Mouse (Mus musculus) embryo, embryonic 11.5 days (tissue): ENCODE results near the gene Ccdc34.
"Not testable (repeated sequence)": the region's sequence is repeated elsewhere in the genome, so short reads cannot be mapped to it uniquely, and the experiment has no call there.

ENCODE experiments used
- DNase-seq: peaks from one replicate; pipeline ENCODE4 v3.0.0-alpha.2; 2012; ENCODE audit warnings: low read depth, low spot score

Ccdc34 gene

DNA sequence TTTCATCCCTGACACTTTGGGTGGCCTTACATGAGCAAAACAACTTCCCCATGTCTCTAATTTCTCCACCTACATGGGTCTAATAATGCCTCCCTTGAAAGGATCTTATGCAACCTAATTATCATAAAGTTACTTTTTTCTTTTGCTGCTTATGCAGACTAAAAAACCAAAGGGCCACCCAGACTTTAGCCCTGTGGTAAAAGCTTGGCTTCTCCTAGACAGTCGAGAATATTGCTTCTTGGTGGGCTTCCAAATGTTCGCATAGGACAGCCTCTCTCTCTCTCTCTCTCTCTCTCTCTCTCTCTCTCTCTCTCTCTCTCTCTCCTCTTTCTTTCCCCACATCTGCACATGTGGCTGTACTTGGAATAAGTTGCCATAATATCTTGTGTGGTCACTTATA is 60.0 kb downstream of the Ccdc34 start:
- no peak for DNase-seq

DNA sequence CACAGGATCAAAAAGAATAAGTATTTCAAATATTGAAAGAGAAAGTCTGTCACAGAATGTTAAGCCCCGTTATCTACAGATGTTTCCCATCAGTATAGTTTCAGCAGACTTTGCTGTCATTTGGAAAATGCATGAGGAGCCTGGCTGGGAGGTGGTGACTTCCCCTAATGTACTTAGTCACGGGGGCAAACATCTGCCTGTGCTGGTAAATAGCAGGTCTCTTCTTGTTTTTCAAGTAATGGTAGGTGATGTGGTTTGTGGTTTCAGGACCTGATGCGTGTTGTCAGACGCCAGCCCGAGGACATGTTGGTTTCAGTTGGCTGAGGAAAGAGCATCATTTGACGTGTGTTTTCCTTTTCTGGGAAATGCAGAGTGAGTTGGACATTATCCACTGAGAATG is 62.9 kb downstream of the Ccdc34 start:
- DNase-seq = no peak

DNA sequence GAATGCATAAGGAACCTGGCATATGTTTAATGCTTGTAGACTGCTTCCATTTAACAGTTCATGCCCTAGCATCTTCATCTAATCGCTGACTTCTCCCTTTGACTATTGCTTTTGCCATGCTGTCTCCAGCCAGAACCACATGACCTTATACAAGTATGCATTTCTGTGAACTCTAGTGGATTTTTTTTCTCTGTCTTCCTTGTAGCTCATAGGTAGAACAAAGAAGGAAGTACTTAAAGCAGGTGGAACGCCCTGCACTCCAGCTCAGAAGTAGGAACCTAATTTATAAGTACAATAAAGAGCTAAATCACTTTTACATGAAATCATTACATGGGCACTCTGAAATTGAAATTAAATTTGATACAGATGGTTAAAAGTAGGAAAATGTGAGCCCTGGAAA is 65.4 kb downstream of the Ccdc34 start:
- DNase-seq = no peak

DNA sequence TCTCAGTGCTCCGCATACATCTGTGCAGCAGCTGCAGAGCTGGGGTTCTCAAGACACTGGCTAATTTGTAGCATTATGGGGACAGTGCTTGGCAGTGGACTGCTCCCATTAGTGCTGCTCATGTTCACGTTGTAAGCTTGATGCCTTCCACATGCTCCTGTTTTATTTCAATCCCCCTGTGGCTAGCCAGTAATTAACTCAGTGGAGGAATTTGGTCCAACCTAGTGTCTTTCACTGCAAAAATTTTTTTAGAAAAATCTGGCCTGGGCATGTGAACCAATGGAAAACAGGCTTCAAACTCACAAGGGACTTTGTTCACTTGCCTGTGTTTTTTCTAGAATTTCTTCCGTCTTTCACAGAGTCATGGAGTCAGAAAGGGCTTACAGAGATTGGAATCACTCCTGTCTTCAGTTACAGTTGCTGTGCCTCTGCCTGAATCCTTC is 68.1 kb downstream of the Ccdc34 start:
- DNase-seq = peak; percentile 26

DNA sequence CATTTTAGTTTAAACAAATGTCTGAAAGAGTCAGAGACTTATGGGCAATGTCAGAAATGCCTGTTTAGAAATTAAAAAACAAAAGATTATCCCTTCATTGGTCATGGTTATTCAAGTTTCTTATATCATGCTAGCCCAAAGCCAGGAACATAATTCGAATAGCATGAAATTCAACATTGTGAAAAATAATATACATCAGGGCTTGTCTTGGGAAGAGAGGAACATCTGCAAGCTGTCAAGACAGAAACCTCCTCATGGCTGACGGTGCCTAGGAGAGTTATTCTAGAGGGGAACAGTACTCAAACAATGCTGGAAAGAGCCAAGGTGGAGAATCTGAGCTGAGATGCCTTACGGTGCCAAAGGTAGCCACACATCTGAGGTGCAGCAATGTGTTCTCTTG is 96.5 kb downstream of the Ccdc34 start:
- no peak for DNase-seq

DNA sequence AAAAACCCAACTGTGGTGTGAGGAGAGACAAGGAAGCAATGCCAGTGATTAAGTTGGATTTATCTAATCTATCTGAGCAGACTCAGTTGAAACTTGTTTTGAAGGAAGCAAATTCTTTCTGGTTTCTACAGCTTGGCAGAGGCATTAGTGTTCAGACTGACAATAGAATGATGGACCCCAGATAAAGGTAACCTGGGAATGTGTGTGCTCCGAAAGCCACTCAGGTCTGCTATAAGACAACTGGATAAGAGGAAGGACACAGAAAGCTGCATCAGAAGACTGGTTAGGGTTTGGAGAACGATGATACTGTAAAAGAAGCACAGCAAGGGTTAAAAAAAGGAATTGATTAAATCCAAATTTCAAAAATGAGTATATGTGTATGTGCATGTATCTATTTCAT is 111.8 kb downstream of the Ccdc34 start:
- no peak for DNase-seq

DNA sequence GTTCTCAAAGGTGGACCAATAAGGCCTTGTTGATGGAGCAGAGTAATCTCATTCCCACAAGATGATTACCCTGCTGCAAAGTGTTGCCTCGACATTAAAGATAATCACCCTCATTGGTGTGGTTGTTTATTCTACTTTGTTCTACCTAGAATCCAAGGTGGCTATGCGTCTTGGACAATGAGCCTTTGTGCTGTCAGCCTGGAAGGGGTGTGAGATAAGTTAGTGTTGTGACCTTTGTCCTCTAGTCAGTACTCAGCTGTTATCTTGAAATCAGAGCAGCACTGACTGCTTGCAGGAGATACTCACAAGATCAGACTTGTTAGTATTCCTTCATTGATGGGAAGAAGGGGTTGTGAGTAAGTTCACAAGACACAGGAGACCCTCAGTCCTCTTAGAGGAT is 114.0 kb downstream of the Ccdc34 start:
- no peak for DNase-seq

DNA sequence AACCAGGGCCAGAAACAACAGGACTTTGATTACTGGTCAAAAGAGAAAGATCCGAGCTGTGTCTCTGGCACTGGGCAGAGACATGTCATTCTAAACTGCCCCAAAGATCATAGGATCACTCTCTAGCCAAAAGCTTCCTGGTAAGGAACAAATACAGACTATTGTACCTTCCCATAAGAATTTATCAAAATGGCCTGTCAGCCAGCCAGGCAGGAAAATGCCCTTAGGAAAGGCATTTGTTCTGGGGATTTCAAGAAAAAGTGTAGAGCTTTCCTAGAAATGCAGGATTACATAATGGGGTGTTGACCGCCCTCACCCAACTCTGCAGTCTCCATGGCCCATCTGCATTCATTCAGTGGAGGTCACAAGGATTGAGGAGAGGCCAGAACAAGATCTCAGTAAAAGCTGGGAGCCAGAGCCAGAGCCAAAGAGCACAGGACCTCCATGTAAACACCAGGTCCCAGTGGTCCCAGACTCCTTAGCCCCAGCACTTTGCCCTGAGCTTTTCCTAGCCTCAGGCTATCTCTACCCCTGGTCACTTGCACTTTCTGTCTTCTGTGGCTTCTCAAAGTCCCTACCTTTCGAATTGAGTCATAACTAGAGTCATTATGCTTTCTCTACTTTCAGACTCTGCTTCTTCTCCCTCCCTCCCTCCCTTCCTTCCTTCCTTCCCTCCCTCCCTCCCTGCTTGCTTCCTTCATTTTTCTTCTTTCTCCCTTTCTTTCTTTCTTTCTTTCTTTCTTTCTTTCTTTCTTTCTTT is 115.9 kb downstream of the Ccdc34 start:
- DNase-seq = no peak

DNA sequence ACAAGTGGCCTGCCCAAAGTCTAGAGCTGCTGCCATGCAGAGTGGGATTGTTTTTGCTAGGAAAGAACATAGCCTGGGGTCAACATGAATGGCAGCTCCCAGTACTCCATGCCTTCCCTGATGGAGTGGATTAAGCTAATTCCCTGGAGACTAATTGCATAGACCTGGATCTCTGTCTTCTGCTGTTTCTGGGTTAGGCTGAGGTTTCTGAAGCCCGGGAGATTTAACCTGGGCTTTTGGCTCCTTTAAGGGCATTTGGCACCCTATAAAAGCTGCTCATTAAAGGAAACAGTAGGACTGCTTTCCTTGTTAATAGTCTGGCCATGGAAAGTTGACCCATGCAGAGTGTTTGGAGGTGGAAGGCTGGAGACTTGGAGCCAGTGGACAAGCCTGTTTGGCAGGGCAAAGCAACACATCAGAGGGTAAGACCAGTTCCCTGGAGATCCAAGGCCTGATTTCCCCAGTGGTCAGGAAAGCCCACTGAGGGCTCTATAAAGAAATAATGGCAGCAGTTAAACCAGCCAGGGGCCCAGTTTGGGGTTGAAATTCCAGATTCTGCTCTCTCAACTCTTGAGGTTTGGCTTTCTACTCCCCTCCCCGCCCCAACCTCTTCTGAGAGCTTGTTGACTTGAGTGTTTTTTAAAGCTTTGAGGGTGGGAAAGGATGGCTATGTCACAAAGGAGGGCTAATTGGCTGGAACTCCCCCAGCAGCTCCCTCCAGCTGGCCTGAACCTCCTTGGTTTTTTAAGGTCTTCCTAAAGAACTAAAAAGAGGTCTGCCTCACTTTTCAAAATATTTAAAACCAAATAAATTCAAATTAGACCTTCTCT is 117.4 kb downstream of the Ccdc34 start:
- peak; percentile 19 for DNase-seq

DNA sequence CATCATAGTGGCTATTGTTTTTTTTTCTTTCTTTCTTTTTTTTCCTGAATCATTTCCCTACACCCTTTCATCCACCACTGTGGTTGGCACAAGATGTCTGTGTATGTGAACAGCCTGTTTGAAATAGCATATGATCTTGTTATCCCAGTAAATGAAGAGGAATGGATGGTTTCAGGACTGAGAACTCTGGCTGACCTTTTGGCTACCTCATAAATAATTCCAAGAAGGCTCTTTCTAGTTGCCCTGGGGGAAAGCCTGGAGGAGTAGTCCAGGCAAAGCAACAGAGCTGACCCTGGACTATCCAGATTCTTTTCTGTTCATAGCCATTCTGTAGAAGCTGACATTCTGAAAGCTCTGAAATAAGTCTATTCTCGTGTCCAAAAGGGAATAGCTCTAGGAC is 119.7 kb downstream of the Ccdc34 start:
- no peak for DNase-seq

DNA sequence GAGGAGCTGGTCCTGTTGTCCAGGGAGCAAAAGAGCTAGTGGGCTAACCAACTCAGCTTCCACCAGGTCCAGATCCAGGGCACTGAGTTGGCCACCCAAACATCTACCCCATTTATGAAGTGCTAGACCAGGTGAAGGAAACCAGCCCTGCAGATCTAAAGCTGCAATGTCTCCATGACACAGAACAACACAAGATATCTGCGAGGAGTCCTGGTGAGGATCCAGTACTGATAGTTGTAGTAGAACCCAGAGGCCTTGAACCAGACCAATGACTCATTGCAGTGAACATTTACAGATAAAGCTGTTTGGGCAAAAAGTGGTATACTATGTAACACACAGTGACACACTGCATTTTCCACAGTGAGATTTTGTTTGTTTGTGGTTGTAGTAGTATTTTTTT is 120.5 kb downstream of the Ccdc34 start:
- no peak for DNase-seq

DNA sequence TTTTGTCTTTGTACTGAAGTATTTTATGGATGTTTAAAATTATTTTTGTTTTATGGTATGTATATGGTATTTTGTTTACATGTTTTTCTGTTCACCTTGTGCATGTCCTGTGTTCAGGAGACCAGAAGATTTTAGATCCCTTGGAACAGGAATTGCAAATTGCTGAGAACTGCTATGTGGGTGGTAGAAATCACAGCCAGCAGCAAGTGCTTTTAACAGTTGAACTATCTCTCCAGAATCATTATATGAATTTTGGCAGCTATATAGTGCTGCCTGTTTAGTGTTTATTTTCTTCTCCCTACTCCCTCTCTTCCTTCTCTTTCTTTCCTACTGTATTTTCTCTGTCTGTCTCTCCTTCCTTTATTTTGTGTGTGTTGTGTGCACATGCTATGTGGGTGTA is 130.4 kb downstream of the Ccdc34 start:
- not testable (repeated sequence) for DNase-seq

DNA sequence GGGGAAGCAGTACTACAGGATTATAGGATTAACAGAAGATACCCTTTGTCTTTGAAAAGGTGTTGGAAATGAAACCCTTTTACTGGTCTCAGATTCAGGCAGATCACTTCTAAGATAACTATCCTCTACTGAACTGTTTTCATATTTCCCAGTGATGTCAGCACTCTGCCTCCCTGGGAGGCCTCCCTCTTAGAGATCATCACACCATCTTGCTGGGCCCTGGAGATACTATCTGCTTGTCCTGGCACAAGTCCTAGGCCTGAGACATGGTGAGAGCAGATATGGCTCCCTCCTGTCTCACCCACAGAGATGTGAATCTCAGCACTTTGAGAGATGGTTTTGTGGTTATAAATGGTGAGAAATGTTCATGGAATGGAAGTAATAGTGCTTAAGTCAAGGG is 131.6 kb downstream of the Ccdc34 start:
- DNase-seq = no peak

DNA sequence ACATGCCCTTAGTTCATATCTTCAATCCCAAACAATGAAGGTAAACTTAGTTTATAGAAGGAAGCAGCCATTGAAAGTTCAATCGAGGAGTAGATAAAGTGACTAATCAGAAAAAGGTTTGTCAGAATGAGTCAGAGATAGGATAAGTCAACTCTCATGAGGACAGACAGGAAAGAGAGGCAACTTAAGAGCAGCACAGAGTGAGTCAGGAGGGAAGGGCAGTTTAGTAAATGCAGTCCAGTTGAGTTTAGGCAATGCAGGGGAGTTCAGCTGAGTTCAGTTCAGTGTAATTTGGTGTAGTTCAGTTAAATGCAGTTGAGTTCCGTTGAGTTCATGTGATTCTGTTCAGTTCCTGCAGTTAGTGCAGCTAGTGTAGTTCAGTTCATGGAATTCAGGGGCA is 138.7 kb downstream of the Ccdc34 start:
- DNase-seq = no peak

DNA sequence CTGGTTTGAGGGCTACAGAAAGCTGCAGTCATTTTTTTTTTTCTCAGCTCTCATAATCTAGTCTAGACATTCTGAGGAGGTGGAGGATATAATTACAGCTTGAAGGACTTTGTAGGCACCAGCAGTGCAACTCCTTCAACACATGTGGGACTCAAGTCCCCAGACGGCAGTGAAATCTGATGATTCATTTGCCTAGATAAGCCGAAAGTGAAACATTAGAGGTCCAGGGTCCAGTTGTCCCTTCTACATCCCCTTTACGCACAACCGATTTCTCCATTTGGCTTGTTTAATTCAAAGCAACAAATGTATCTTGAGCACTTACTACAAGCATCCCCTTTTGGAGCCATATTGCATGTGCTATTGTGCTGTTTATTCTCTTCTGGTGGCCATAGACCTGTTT is 147.4 kb downstream of the Ccdc34 start:
- DNase-seq = no peak

DNA sequence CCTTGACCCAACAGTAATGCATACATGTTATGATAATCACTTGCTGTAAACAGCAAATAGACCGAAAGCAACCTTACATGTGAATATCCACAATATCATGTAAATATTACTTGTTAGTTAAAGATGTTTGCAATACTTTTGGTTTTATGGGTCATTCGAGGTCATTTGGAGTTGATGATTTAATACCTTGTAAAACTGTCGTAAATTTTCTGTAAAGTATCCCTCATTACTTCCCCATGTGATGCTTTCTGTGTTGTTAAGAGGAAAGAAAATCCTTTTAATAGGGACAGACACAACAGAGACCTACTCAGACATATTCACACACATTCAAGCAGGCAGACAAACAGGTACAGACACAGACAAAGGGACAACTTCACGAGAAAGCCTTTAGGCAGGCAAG is 150.1 kb downstream of the Ccdc34 start:
- no peak for DNase-seq

DNA sequence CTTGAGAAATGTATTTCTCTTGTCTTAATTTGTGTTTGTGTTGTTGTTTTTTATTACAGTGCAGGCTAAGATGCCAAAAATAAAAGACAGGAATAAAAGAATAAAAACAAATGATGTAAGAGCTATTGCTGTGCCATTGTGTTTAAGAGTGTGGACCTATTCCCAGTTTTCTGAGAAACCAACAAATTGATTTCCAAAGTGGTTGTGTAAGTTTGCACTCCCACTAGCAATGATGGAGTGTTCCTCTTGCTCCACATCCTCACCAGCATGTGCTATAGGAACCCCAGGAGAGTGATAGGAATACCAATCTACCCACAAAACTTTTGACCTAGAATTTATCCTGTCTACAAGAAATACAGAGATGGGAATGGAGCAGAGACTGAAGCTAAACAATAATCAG is 150.7 kb downstream of the Ccdc34 start:
- no peak for DNase-seq

DNA sequence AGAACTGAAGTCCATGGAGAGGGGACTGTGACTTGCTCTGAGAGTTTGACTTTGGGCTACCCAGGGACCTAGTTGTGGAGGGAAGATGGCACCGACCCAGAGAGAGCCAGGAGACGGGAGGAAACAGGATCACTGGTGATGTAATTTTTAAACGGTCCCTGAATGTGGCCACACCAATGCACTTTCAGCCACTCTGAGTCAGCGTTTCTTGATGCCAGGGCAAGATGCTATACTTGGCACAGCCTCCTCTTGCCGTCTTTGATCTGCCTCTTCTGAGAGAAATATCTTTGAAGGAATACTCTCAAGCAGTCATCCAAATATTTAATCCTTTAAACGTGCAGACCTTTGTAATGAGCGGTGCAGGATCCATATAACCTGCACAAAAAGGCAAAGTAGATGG is 154.8 kb downstream of the Ccdc34 start:
- no peak for DNase-seq

DNA sequence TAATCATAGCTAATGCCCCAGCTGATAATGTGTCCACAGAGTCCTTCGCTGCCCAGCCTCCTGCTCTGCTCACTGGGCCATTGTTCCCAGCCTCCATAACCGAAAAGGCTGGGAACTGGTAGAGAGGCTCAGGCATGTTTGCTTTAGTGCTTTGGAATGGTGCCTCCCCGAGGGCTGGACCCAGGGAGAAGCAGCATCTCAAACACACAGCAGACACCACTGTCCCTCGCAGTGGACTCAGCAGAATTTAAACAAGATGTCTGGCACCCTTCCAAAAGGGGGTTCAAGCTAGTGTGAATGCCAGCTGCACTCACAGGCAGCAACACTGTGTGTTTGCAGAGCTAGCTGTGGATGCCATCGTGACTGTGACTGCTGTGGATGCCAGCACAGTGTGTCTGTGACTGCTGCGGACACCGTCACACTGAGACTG is 156.2 kb downstream of the Ccdc34 start:
- DNase-seq = no peak

DNA sequence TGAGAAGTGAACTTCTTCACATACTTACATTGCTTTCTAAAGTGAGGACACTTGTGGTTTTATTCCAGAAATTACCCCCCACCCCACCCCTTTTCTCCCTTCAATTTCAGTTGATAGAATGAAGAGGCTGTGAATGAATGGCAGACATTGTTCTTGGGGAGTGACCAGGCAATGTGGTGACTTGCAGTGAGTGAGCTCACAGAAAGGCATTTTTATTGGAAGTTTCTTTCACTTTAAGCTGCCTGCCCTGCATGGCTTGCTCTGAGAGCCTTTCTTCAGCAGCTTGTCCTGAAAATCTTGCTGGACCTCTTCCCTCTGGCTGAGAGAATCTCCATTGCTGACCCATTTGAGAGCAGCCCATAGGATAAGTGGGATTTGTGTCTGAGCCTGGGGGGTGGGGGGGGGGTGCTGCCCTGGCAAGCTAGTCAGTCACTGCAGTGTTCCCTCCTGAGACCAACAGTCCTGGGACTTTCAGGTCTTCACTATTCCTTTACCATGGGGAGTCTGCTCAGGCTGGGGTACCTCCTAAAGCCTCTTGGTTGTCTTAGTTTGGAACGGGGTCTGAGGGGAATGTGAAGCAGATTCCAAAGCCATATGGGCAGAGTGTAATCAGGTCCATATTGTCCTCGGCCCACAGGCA is 159.3 kb downstream of the Ccdc34 start:
- no peak for DNase-seq

DNA sequence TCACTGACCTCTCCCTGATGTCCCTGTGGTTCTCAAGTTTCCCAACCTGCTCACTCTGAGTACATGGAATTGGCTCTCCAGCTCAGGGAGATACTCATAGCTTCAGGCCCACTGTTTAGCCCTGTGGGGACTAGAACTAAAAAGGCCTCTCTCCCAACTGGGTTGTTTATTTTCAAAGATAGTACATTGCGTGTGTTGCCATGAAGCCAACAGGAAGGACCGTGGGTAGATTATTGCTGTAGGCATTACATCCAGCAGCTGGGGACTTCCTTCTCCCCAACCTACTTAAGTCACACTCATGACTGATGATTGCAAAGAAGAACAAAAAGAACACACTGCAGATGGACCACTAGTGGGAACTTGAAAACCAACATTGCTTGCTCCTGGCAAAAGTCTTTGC is 159.8 kb downstream of the Ccdc34 start:
- no peak for DNase-seq

DNA sequence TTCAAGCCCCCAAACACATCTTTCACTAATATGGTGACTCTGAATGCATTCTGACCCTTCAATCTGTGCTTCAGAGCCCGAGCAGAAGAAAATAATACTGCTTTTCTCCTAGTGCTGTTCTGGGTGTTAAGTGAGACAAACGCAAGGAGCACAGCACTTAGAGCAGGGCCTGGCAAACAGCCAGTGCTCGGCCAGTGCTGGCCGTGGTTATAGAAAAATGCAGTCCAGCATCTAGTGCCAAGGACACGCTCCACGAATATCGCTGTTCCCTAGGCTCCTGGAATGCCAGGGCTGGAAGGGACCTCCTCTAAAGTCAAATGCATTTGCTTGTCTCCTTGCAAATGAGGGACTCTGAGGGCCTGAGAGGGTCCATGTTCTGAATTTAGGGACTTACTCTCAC is 160.3 kb downstream of the Ccdc34 start:
- DNase-seq = no peak
